Mouse (Mus musculus) liver, embryonic 11.5 days (tissue): Measurements from ENCODE around the gene Azi2. TPM values are rescaled to one million over a fixed set of nuclear protein-coding genes. Genes with fewer than 3 reads are reported as not detected.

Experiments
- ATAC-seq: fragments of 200-750 bp; cut with Nextera tagmentation; replicated peaks from 2 replicates; pipeline ENCODE4 v1.8.0; 2017; ENCODE audit warnings: moderate number of reproducible peaks, mild to moderate bottlenecking, moderate TSS enrichment, moderate library complexity; ENCODE audit not compliant: low FRiP score
- DNase-seq: peaks from one replicate; pipeline ENCODE4 v3.0.0-alpha.2; 2017; ENCODE audit warnings: low spot score
- H3K27ac ChIP-seq: fragments of 300-500 bp; sonication (generic); 2 replicates; pipeline ENCODE4 v1.5.1; 2014; ENCODE audit warnings: mild to moderate bottlenecking, low read depth, low read length, control low read depth
- H3K27me3 ChIP-seq: fragments of 300-500 bp; sonication (generic); replicated peaks from 2 replicates; pipeline ENCODE4 v1.6.1; 2014; ENCODE audit warnings: low read length, mixed read lengths; ENCODE audit not compliant: control insufficient read depth, insufficient read depth
- H3K36me3 ChIP-seq: fragments of 300-500 bp; sonication (generic); 2 replicates; pipeline ENCODE4 v1.6.1; 2014; ENCODE audit warnings: mild to moderate bottlenecking, low read length, moderate library complexity, mixed read lengths; ENCODE audit not compliant: control insufficient read depth, insufficient read depth
- H3K4me1 ChIP-seq: fragments of 300-500 bp; sonication (generic); replicated peaks from 2 replicates; pipeline ENCODE4 v1.6.1; 2014; ENCODE audit warnings: low read length, mixed read lengths; ENCODE audit not compliant: control insufficient read depth, insufficient read depth
- H3K4me2 ChIP-seq: fragments of 300-500 bp; sonication (generic); 2 replicates; pipeline ENCODE4 v1.6.1; 2014; ENCODE audit warnings: mild to moderate bottlenecking, control low read depth, moderate library complexity
- H3K4me3 ChIP-seq: fragments of 300-500 bp; sonication (generic); 2 replicates; pipeline ENCODE4 v1.5.1; 2014; ENCODE audit warnings: low read depth, low read length, control low read depth
- H3K9ac ChIP-seq: fragments of 300-500 bp; sonication (generic); 2 replicates; pipeline ENCODE4 v1.6.1; 2014; ENCODE audit warnings: low read depth, low read length, control low read depth
- H3K9me3 ChIP-seq: fragments of 300-500 bp; sonication (generic); 2 replicates; pipeline ENCODE4 v1.6.1; 2016; ENCODE audit warnings: low read length, inconsistent platforms, mixed read lengths; ENCODE audit not compliant: control insufficient read depth
- WGBS: fragments of 180-500 bp; shearing (Covaris S2); extraction: QIAGEN DNeasy Blood & Tissue Kit; methylation state at CpG from one replicate; pipeline ENCODE4 v1.1.7; 2014; 5-methylcytosine and 5-hydroxymethylcytosine counted together
- polyA plus RNA-seq: library from polyadenylated mRNA; unstranded; fragments of >200 nt; fragmentation: Nextera tagmentation; extraction: Ambion mirVana; gene quantifications from 2 replicates; pipeline ENCODE4 v1.2.1, GENCODE M21; 2014

Gene Azi2
- polyA plus RNA-seq: 75.1 and 78.7 TPM in 2 replicates

DNA sequence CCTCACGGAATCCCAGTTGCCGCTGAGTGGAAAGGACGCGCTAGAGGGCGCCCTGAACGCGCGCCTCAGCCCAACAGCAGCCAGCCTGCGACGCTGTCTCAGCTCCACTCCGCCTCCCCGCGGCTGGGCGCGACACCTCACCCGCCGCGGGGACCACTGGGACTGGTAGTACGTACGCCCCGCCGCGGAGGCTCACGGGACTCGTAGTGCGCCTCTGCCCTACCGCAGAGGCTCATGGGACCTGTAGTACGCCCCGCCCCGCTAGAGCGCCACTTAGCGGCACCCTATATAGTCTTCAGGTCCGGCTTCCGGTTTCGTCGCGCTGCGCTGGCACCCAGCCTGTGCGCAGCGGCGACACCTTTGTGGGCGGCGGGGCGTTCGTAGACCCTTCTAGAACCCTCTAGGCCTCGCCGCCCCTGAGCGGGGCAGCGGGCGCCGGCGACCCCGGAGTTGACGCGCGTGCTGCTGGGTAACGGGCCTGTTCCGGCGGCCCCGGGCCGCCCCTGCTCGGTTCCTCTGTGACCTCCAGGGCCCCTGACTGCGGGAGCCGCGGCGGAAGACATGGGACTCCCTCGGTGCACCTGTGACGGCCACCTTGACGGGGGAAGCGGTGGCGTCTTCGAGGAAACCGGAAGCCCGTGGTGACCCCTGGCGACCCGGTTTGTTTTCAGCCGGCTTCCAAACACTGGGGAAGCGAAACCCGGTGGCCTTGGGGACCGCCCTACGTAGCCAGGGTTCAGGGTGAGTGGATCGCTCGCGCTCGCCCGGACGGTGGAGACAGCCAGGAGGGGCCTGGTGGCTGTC is at the start of gene Azi2:
Gene Azi2 (plus strand): TSS at position 282 of the 804 bp plus-strand sequence.
- no peaks in the 10 kb centered on the region for H3K36me3 ChIP-seq
- peak; percentile 94 for DNase-seq
- H3K4me1 ChIP-seq: peaks cover 5% of the 10 kb centered on the region; the same call in 1 of the 2 replicates
- H3K4me2 ChIP-seq: peak within 1 kb of the TSS; percentile 74
- H3K27ac ChIP-seq: peak within 1 kb of the TSS; percentile 97
- no peaks in the 10 kb centered on the region for H3K27me3 ChIP-seq
- H3K9me3 ChIP-seq: no peaks in the 10 kb centered on the region
- H3K9ac ChIP-seq: peak within 1 kb of the TSS; percentile 94
- under 1% methylated on average over 82 of the region's 87 CpGs for WGBS
- peak; percentile 98 for ATAC-seq
- H3K4me3 ChIP-seq: peak within 1 kb of the TSS; percentile 87

GRCm38 (mm10) chr9:117996631-117997030 is 43.7 kb upstream of the Azi2 start:
- no peaks in the 10 kb centered on the region for H3K9me3 ChIP-seq
- no peak overlapping the region for H3K4me3 ChIP-seq
- 68% methylated on average over 5 of the region's 5 CpGs for WGBS
- H3K36me3 ChIP-seq: no peaks in the 10 kb centered on the region
- H3K27me3 ChIP-seq: no peaks in the 10 kb centered on the region
- no peaks in the 10 kb centered on the region for H3K4me1 ChIP-seq
- no peak overlapping the region for H3K4me2 ChIP-seq
- ATAC-seq (no peak), DNase-seq (no peak)
- H3K9ac ChIP-seq: no peak overlapping the region
- H3K27ac ChIP-seq: no peak overlapping the region

GRCm38 (mm10) chr9:118001488-118001887 is 38.8 kb upstream of the Azi2 start:
- DNase-seq: no peak
- no peaks in the 10 kb centered on the region for H3K27me3 ChIP-seq
- ATAC-seq: no peak
- 67% methylated on average over 3 of the region's 3 CpGs for WGBS
- H3K9me3 ChIP-seq: no peaks in the 10 kb centered on the region
- no peaks in the 10 kb centered on the region for H3K4me1 ChIP-seq
- no peak overlapping the region for H3K9ac ChIP-seq
- no peak overlapping the region for H3K4me2 ChIP-seq
- no peak overlapping the region for H3K27ac ChIP-seq
- no peak overlapping the region for H3K4me3 ChIP-seq
- H3K36me3 ChIP-seq: no peaks in the 10 kb centered on the region

GRCm38 (mm10) chr9:118003218-118003886 is 36.9 kb upstream of the Azi2 start:
- DNase-seq: no peak
- no peak for ATAC-seq
- 73% methylated on average over 4 of the region's 4 CpGs for WGBS
- no peak overlapping the region for H3K27ac ChIP-seq
- no peaks in the 10 kb centered on the region for H3K9me3 ChIP-seq
- no peak overlapping the region for H3K4me2 ChIP-seq
- H3K27me3 ChIP-seq: no peaks in the 10 kb centered on the region
- H3K9ac ChIP-seq: no peak overlapping the region
- H3K4me1 ChIP-seq: no peaks in the 10 kb centered on the region
- H3K4me3 ChIP-seq: no peak overlapping the region
- no peaks in the 10 kb centered on the region for H3K36me3 ChIP-seq

GRCm38 (mm10) chr9:118003937-118004336 is 36.4 kb upstream of the Azi2 start:
- DNase-seq (no peak), ATAC-seq (no peak)
- 72% methylated on average over 4 of the region's 4 CpGs for WGBS
- no peaks in the 10 kb centered on the region for H3K27me3 ChIP-seq
- H3K4me3 ChIP-seq: no peak overlapping the region
- H3K4me2 ChIP-seq: no peak overlapping the region
- H3K4me1 ChIP-seq: no peaks in the 10 kb centered on the region
- H3K9ac ChIP-seq: no peak overlapping the region
- no peaks in the 10 kb centered on the region for H3K9me3 ChIP-seq
- no peaks in the 10 kb centered on the region for H3K36me3 ChIP-seq
- H3K27ac ChIP-seq: no peak overlapping the region

GRCm38 (mm10) chr9:118012928-118013327 is 27.4 kb upstream of the Azi2 start:
- H3K4me3 ChIP-seq: no peak overlapping the region
- H3K36me3 ChIP-seq: no peaks in the 10 kb centered on the region
- no peak for ATAC-seq
- WGBS: 79% methylated on average over 3 of the region's 3 CpGs
- no peaks in the 10 kb centered on the region for H3K27me3 ChIP-seq
- H3K9ac ChIP-seq: no peak overlapping the region
- no peak overlapping the region for H3K27ac ChIP-seq
- no peak for DNase-seq
- H3K9me3 ChIP-seq: no peaks in the 10 kb centered on the region
- no peak overlapping the region for H3K4me2 ChIP-seq
- H3K4me1 ChIP-seq: no peaks in the 10 kb centered on the region

GRCm38 (mm10) chr9:118024966-118025365 is 15.3 kb upstream of the Azi2 start:
- 63% methylated on average over 2 of the region's 2 CpGs for WGBS
- Histone ChIP-seq H3K9me3 (no peaks in the 10 kb centered on the region), H3K9ac (no peak overlapping the region), H3K4me1 (no peaks in the 10 kb centered on the region), H3K27ac (no peak overlapping the region), H3K27me3 (no peaks in the 10 kb centered on the region), H3K4me3 (no peak overlapping the region), H3K36me3 (no peaks in the 10 kb centered on the region), H3K4me2 (no peak overlapping the region)
- DNase-seq (no peak), ATAC-seq (no peak)

DNA sequence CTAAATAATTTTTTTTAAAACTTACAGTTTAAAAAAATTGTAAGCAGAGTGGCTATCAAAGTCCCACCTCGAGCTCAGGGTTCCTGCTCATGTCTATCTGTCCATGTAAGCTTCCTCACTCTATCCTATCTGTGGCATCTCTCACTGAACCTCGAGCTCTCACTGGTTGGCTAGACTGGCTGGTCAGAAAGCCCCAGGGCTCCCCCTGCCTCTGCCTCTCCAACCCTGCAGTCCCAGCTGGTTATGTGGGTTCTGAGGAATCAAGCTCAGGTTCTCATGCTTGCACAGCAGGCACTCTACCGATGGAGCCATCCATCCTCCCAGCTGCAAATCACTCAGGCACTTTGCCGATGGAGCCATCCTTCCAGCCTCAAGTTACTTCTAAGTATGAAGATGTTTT is 10.8 kb upstream of the Azi2 start:
- no peak overlapping the region for H3K4me3 ChIP-seq
- WGBS: 38% methylated on average over 4 of the region's 4 CpGs
- H3K36me3 ChIP-seq: no peaks in the 10 kb centered on the region
- H3K27ac ChIP-seq: no peak overlapping the region
- no peaks in the 10 kb centered on the region for H3K27me3 ChIP-seq
- DNase-seq (no peak), ATAC-seq (no peak)
- H3K4me1 ChIP-seq: no peaks in the 10 kb centered on the region
- H3K4me2 ChIP-seq: no peak overlapping the region
- no peak overlapping the region for H3K9ac ChIP-seq
- no peaks in the 10 kb centered on the region for H3K9me3 ChIP-seq

- 69% methylated on average over 1 of the region's 1 CpGs for WGBS
- no peak overlapping the region for H3K4me2 ChIP-seq
- no peaks in the 10 kb centered on the region for H3K27me3 ChIP-seq
- H3K36me3 ChIP-seq: no peaks in the 10 kb centered on the region
- H3K4me1 ChIP-seq: no peaks in the 10 kb centered on the region
- H3K27ac ChIP-seq: no peak overlapping the region
- no peaks in the 10 kb centered on the region for H3K9me3 ChIP-seq
- no peak for ATAC-seq
- DNase-seq: no peak
- H3K9ac ChIP-seq: no peak overlapping the region
- H3K4me3 ChIP-seq: no peak overlapping the region
These were observed 10.0 kb upstream of the Azi2 start for GRCm38 (mm10) chr9:118030252-118030651.
